Mouse (Mus musculus): ENCODE results near the gene Ccdc43.
A peak's percentile ranks its signal among the peaks of the same experiment; 100 is the strongest.

The Ccdc43 gene

DNA sequence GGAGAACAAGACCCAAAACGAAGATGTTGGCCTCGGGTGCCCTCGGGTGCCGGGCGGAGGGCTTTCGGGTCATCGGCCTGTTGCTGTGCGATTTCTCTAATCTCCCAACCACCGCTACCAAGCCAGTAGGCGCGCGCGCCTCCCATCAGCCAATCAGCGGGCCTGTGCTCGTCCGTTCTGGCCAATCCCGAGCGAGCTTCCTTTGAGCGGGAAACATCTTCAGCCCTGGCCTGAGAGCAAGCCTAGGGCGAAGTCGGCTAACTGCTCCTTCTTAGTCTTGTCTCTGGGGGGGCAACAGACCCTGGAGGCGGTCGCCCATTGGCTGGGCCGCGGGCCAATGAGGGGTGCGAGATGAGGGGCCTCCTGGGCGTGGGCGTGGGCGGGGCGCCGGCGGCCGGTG is 32.4 kb downstream of the Ccdc43 start:
- no peak for DNase-seq (ENCODE audit: low read depth)

DNA sequence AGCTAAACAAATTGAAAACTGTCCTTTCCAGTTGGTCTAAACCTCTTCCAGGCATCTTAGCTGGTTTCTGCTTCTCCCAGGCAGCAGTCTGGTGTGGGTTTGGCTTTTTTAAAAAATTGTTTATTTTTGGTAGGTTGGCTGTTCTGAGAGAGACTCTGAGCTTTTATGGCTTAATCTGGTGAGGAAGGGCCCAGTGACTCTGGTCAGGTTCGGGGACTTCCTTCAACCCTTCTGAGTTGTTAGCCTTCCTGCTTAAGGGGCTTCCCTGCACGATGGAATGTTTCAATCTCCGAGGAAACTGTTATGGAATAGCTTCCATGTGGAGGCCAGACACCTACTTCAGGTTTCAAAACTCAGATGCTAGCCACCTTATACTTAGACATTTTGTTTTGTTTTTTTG is 34.2 kb downstream of the Ccdc43 start, which contains the start of gene Meioc:
TSS of gene Meioc (plus strand) at position 301 of the 400 bp plus-strand sequence.
- DNase-seq (ENCODE audit: low read depth): no peak

DNA sequence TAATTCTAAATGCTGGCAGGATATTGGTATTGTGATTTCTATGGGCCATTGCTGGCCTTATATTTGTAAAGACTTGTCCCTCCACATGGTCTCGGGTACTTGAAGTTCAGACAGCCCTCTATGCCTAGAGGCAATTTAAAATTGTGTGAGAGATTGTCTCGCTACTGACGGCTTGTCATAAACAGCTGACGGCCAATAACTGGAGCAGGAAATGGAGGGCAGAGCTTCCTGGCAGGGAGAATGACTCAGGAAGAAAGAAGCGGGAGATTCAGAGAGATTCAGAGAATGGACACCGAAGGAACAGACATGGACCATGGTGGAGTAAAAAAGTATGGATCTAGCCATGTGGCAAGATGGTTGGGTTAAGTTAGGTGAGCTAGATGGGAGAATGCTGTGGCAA is 40.7 kb downstream of the Ccdc43 start:
- no peak for DNase-seq (ENCODE audit: low read depth)

DNA sequence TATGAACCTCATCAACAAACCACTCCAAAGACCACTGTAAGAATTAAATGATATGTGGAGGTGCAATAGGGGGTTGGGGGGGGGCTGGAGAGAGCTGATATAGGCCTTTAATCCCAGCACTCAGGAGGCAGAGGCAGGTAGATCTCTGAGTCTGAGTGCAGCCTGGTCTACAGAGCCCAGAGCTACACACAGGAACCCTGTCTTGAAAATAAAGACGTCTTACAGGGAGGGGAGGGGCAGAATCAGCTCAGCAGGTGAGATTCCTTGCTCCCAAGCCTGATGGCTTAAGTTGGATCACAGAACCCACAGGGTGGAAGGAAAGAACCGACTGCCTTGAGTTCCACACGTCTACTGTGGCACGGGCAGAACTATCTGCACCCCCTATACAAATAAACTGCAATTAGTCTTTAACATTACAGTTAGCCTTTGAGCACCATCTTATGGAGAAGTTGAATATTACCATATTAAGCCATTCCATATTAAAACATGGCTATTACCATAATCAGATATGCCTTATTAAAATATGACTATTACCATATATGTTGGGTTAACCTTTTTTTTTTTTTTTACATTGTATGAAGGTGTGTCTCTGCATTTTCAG is 41.2 kb downstream of the Ccdc43 start:
- no peak for DNase-seq (ENCODE audit: low read depth)

DNA sequence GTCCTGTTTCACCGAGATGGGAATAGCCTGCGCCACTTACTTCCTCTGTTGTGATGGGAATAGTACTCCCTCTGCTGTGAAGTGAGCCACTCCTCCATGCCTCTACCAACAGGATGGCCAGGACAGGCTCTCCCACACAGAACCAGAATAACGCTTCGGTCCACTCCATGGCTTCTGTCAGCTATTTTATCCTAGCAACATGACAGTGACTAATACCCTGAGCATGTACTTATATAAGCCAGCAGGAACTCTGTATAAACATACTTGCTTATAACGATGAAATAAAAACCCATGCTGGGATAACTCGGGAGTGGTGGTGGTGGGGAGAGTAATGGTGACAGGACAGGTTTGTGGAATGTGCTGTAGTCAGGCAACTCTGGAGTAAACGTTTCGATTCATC is 41.7 kb downstream of the Ccdc43 start:
- no peak for DNase-seq (ENCODE audit: low read depth)

DNA sequence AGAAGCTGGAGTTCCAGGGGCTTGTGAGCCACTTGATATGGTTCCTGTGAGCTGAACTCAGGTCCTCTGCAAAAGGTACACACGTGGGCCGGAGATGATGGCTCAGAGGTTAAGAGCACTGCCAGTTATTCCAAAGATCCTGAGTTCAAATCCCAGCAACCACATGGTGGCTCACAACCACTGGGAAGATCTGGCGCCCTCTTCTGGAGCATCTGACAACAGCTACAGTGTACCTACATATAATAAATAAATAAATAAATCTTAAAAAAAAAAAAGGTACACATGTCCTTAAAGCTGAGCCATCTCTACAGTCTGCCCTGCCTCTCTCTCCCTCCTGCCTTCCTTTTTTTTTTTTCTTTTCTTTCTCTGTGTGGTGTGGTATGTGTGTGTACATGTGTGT is 44.7 kb downstream of the Ccdc43 start:
- peak; percentile 45 for DNase-seq (ENCODE audit: low read depth)

DNA sequence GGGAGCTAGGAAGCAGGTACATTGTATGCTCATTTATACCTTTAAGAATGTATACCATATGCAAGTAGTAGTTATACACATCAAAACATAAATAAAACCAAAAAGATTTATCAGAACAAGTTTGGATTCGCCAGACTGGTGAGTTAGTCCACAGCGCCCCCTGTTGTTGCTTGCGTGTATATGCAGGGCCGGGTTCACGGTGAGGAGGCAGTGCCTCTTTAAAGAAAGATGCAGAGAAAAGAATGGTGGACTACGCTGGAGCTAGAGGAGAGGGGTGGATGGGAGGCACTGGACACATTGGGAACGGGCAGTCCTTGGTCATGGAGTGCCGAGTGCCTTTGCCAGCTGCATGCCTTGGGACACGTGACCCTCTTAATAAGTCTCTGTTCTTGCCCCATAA is 46.2 kb downstream of the Ccdc43 start:
- DNase-seq (ENCODE audit: low read depth): peak; percentile 64

DNA sequence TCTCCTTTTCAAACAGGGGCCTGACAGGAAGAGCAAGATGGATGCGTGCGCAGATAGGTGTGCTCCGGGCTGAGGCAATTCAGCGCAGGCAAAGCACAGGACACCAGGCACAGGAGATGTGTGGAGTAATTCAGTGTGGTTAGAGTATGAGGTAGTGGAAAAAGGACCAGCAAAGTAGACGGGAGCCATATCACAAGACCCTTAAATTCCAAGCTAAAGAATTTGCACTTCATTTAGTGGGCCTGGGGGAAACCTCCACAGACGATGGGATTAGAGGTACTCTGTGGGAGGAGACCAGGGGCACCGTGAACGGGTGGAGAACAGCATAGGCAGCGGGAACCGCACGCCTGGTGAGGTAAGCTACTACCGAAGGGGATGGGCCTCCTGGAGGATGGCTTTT is 49.7 kb downstream of the Ccdc43 start:
- no peak for DNase-seq (ENCODE audit: low read depth)

DNA sequence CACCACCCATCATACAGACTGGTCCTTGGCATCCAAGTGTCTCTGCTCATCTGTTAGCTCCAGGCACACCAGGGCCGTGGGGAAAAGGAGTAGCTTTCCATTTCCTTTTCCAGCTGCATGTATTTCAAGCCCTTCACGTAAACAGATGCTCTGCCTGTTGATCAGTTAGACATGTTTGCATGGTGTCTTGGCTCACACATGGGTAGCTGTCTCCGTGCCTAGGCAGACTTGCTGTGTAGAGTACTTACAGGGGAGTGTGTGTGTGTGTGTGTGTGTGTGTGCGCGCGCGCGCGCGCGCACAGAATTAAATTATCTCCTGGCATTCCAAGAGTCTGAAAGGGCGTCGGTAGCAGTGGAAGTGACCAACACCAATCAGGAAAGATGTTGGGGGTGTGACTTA is 51.4 kb downstream of the Ccdc43 start:
- no peak for DNase-seq (ENCODE audit: low read depth)

DNA sequence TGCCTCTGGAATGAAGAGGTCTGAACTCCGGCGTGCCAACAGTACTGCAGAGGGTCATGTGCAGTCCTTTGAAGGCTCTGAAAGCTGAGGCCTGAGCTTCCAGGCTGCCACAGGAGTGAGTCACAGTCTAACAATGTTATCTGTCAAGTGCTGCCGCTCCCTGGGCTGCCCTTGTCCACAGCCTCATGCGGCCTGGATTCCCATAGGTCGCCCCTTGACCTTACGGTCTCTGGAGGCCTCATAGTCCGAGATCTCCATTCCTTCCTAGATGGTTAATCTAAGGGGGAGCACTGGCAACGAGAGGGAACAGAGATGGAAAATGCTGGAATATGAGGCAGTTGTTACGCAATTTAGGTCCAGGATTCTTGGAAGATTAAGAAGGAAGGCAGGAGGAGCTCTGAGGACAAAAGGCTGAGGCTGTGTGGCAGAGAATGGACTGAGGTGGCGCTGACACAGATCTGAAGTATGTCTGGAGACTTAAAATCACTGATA is 53.6 kb downstream of the Ccdc43 start:
- no peak for DNase-seq (ENCODE audit: low read depth)

DNA sequence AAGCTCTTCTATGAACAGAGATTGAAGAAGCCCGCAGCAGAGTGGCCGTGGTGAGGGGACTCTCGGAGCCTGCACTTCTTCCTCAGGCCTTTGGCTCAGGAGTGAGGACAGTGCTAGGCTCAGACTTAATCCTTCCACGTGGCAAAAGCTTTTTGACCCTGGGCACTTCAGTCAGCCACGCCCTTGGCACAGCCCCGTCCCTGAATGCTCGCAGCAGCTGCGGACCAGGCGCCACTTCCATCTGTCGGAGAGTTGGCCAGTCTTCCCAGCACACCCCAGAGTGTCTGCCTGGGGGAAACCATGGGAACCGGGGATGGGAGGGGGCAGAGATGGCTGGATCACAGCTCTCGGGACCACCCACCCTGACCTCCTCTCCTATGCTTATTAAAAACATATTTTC is 60.7 kb downstream of the Ccdc43 start:
- no peak for DNase-seq (ENCODE audit: low read depth)

All from induced T-regulatory cell, adult 2 months (primary cell).